Mouse (Mus musculus): Measurements from ENCODE around the gene Mgmt.

The Mgmt gene

GRCm38 (mm10) chr7:136894106-136894986 is at the start of gene Mgmt:
Gene Mgmt (plus strand): TSS chr7:136894614.
- peak; percentile 95 for DNase-seq (ENCODE audit: low read depth, low spot score)

- no peak for DNase-seq (ENCODE audit: low read depth, low spot score)
These were observed 49.6 kb upstream of the Mgmt start for GRCm38 (mm10) chr7:136844835-136845234.

- DNase-seq (ENCODE audit: low read depth, low spot score): no peak
These were observed 49.1 kb upstream of the Mgmt start for GRCm38 (mm10) chr7:136845321-136845720.

- no peak for DNase-seq (ENCODE audit: low read depth, low spot score)
These were observed 48.3 kb upstream of the Mgmt start for GRCm38 (mm10) chr7:136846086-136846620.

GRCm38 (mm10) chr7:136847601-136848000 is 46.8 kb upstream of the Mgmt start:
- no peak for DNase-seq (ENCODE audit: low read depth, low spot score)

- no peak for DNase-seq (ENCODE audit: low read depth, low spot score)
These were observed 45.7 kb upstream of the Mgmt start for GRCm38 (mm10) chr7:136848761-136849160.

GRCm38 (mm10) chr7:136849811-136850210 is 44.6 kb upstream of the Mgmt start:
- DNase-seq (ENCODE audit: low read depth, low spot score): no peak

GRCm38 (mm10) chr7:136850339-136850738 is 44.1 kb upstream of the Mgmt start:
- no peak for DNase-seq (ENCODE audit: low read depth, low spot score)

- no peak for DNase-seq (ENCODE audit: low read depth, low spot score)
These were observed 42.5 kb upstream of the Mgmt start for GRCm38 (mm10) chr7:136851946-136852345.

- no peak for DNase-seq (ENCODE audit: low read depth, low spot score)
These were observed 41.7 kb upstream of the Mgmt start for GRCm38 (mm10) chr7:136852721-136853120.

- DNase-seq (ENCODE audit: low read depth, low spot score): no peak
These were observed 29.5 kb upstream of the Mgmt start for GRCm38 (mm10) chr7:136864677-136865463.

GRCm38 (mm10) chr7:136865876-136866275 is 28.5 kb upstream of the Mgmt start:
- no peak for DNase-seq (ENCODE audit: low read depth, low spot score)

- DNase-seq (ENCODE audit: low read depth, low spot score): no peak
These were observed 27.9 kb upstream of the Mgmt start for GRCm38 (mm10) chr7:136866535-136866934.

GRCm38 (mm10) chr7:136871535-136871934 is 22.9 kb upstream of the Mgmt start:
- DNase-seq (ENCODE audit: low read depth, low spot score): no peak

GRCm38 (mm10) chr7:136872059-136872458 is 22.4 kb upstream of the Mgmt start:
- DNase-seq (ENCODE audit: low read depth, low spot score): no peak

- no peak for DNase-seq (ENCODE audit: low read depth, low spot score)
These were observed 20.0 kb upstream of the Mgmt start for GRCm38 (mm10) chr7:136874396-136874795.

GRCm38 (mm10) chr7:136880386-136880785 is 14.0 kb upstream of the Mgmt start:
- DNase-seq (ENCODE audit: low read depth, low spot score): no peak

GRCm38 (mm10) chr7:136888161-136888560 is 6.3 kb upstream of the Mgmt start:
- DNase-seq (ENCODE audit: low read depth, low spot score): no peak

- DNase-seq (ENCODE audit: low read depth, low spot score): no peak
These were observed 942 bp downstream of the Mgmt start for GRCm38 (mm10) chr7:136895356-136895755.

GRCm38 (mm10) chr7:136895851-136896250 is 1.4 kb downstream of the Mgmt start:
- DNase-seq (ENCODE audit: low read depth, low spot score): no peak

GRCm38 (mm10) chr7:136897481-136897880 is 3.1 kb downstream of the Mgmt start:
- no peak for DNase-seq (ENCODE audit: low read depth, low spot score)

- no peak for DNase-seq (ENCODE audit: low read depth, low spot score)
These were observed 3.6 kb downstream of the Mgmt start for GRCm38 (mm10) chr7:136898005-136898404.

Measured in CD4-positive, CD25-positive, alpha-beta regulatory T cell, adult 2 months (primary cell).